Mouse (Mus musculus) liver, embryonic 11.5 days (tissue): Measurements from ENCODE around the gene Rhag. TPM values are rescaled to one million over a fixed set of nuclear protein-coding genes. Genes with fewer than 3 reads are reported as not detected.

Source experiments
- ATAC-seq: fragments of 200-750 bp; cut with Nextera tagmentation; replicated peaks from 2 replicates; pipeline ENCODE4 v1.8.0; 2017; ENCODE audit warnings: moderate number of reproducible peaks, mild to moderate bottlenecking, moderate TSS enrichment, moderate library complexity; ENCODE audit not compliant: low FRiP score
- DNase-seq: peaks from one replicate; pipeline ENCODE4 v3.0.0-alpha.2; 2017; ENCODE audit warnings: low spot score
- H3K27ac ChIP-seq: fragments of 300-500 bp; sonication (generic); 2 replicates; pipeline ENCODE4 v1.5.1; 2014; ENCODE audit warnings: mild to moderate bottlenecking, low read depth, low read length, control low read depth
- H3K27me3 ChIP-seq: fragments of 300-500 bp; sonication (generic); replicated peaks from 2 replicates; pipeline ENCODE4 v1.6.1; 2014; ENCODE audit warnings: low read length, mixed read lengths; ENCODE audit not compliant: control insufficient read depth, insufficient read depth
- H3K36me3 ChIP-seq: fragments of 300-500 bp; sonication (generic); 2 replicates; pipeline ENCODE4 v1.6.1; 2014; ENCODE audit warnings: mild to moderate bottlenecking, low read length, moderate library complexity, mixed read lengths; ENCODE audit not compliant: control insufficient read depth, insufficient read depth
- H3K4me1 ChIP-seq: fragments of 300-500 bp; sonication (generic); replicated peaks from 2 replicates; pipeline ENCODE4 v1.6.1; 2014; ENCODE audit warnings: low read length, mixed read lengths; ENCODE audit not compliant: control insufficient read depth, insufficient read depth
- H3K4me2 ChIP-seq: fragments of 300-500 bp; sonication (generic); 2 replicates; pipeline ENCODE4 v1.6.1; 2014; ENCODE audit warnings: mild to moderate bottlenecking, control low read depth, moderate library complexity
- H3K4me3 ChIP-seq: fragments of 300-500 bp; sonication (generic); 2 replicates; pipeline ENCODE4 v1.5.1; 2014; ENCODE audit warnings: low read depth, low read length, control low read depth
- H3K9ac ChIP-seq: fragments of 300-500 bp; sonication (generic); 2 replicates; pipeline ENCODE4 v1.6.1; 2014; ENCODE audit warnings: low read depth, low read length, control low read depth
- H3K9me3 ChIP-seq: fragments of 300-500 bp; sonication (generic); 2 replicates; pipeline ENCODE4 v1.6.1; 2016; ENCODE audit warnings: low read length, inconsistent platforms, mixed read lengths; ENCODE audit not compliant: control insufficient read depth
- WGBS: fragments of 180-500 bp; shearing (Covaris S2); extraction: QIAGEN DNeasy Blood & Tissue Kit; methylation state at CpG from one replicate; pipeline ENCODE4 v1.1.7; 2014; 5-methylcytosine and 5-hydroxymethylcytosine counted together
- polyA plus RNA-seq: library from polyadenylated mRNA; unstranded; fragments of >200 nt; fragmentation: Nextera tagmentation; extraction: Ambion mirVana; gene quantifications from 2 replicates; pipeline ENCODE4 v1.2.1, GENCODE M21; 2014

Rhag gene
- polyA plus RNA-seq, 1 experiment from 2014 or later, result 164 TPM

- Histone ChIP-seq H3K27me3 (no peaks in the 10 kb centered on the region), H3K9me3 (no peaks in the 10 kb centered on the region), H3K36me3 (no peaks in the 10 kb centered on the region), H3K4me2 (no peak overlapping the region; the same call in 1 of the 2 replicates), H3K9ac (no peak overlapping the region), H3K4me1 (peaks cover 5% of the 10 kb centered on the region), H3K27ac (peak overlapping the region; percentile 58; the same call in 1 of the 2 replicates), H3K4me3 (no peak overlapping the region)
- ATAC-seq, result no peak
- no peak for DNase-seq
These were observed 2.9 kb upstream of the Rhag start for GRCm38 (mm10) chr17:40808071-40808470.

GRCm38 (mm10) chr17:40811560-40811959 lies 634 bp downstream of the Rhag start:
- Histone ChIP-seq H3K4me2 (no peak overlapping the region), H3K9ac (no peak overlapping the region), H3K4me1 (peaks cover 5% of the 10 kb centered on the region), H3K27ac (no peak overlapping the region), H3K36me3 (no peaks in the 10 kb centered on the region), H3K27me3 (no peaks in the 10 kb centered on the region), H3K9me3 (no peaks in the 10 kb centered on the region), H3K4me3 (no peak overlapping the region)
- DNase-seq, result no peak
- ATAC-seq, result no peak
- 59% methylated on average over 1 of the region's 1 CpGs for WGBS

- 50% methylated on average over 2 of the region's 2 CpGs for WGBS
- H3K27me3 ChIP-seq, result no peaks in the 10 kb centered on the region
These were observed 1.3 kb downstream of the Rhag start for GRCm38 (mm10) chr17:40812259-40812658.

GRCm38 (mm10) chr17:40817340-40817943 lies 6.5 kb downstream of the Rhag start:
- Histone ChIP-seq H3K9me3 (no peaks in the 10 kb centered on the region), H3K4me3 (peak overlapping the region; percentile 29), H3K27ac (peak overlapping the region; percentile 81), H3K4me2 (peak overlapping the region; percentile 61), H3K36me3 (no peaks in the 10 kb centered on the region), H3K9ac (0 out of 2 replicates have a peak overlapping the region, but pooled peaks have one; percentile 22), H3K27me3 (no peaks in the 10 kb centered on the region), H3K4me1 (peaks cover 6% of the 10 kb centered on the region; the same call in 1 of the 2 replicates)
- 44% methylated on average over 4 of the region's 4 CpGs for WGBS
- no peak for DNase-seq
- ATAC-seq, result peak; percentile 84

More at GRCm38 (mm10) chr17:40812259-40812658, 1.3 kb downstream of the Rhag start:
- H3K9ac ChIP-seq, result no peak overlapping the region
- H3K36me3 ChIP-seq, result no peaks in the 10 kb centered on the region
- no peak overlapping the region for H3K27ac ChIP-seq
- H3K4me3 ChIP-seq, result no peak overlapping the region
- H3K4me1 ChIP-seq, result peaks cover 5% of the 10 kb centered on the region
- no peak overlapping the region for H3K4me2 ChIP-seq
- DNase-seq, result no peak
- no peak for ATAC-seq
- H3K9me3 ChIP-seq, result no peaks in the 10 kb centered on the region

- Histone ChIP-seq H3K9me3 (no peaks in the 10 kb centered on the region), H3K4me3 (no peak overlapping the region), H3K27ac (no peak overlapping the region), H3K27me3 (no peaks in the 10 kb centered on the region), H3K9ac (no peak overlapping the region), H3K36me3 (no peaks in the 10 kb centered on the region), H3K4me2 (peak overlapping the region; percentile 40; the same call in 1 of the 2 replicates), H3K4me1 (peaks cover 6% of the 10 kb centered on the region)
- DNase-seq (no peak), ATAC-seq (no peak)
- 57% methylated on average over 9 of the region's 9 CpGs for WGBS
These were observed 10.6 kb downstream of the Rhag start for GRCm38 (mm10) chr17:40821477-40821876.

GRCm38 (mm10) chr17:40823817-40824216 lies 12.9 kb downstream of the Rhag start:
- no peak overlapping the region for H3K4me2 ChIP-seq
- no peak for DNase-seq
- ATAC-seq, result no peak
- no peaks in the 10 kb centered on the region for H3K36me3 ChIP-seq
- H3K27me3 ChIP-seq, result no peaks in the 10 kb centered on the region
- H3K9me3 ChIP-seq, result no peaks in the 10 kb centered on the region
- peaks cover 6% of the 10 kb centered on the region; the same call in 1 of the 2 replicates for H3K4me1 ChIP-seq
- H3K4me3 ChIP-seq, result no peak overlapping the region
- H3K27ac ChIP-seq, result no peak overlapping the region
- WGBS, result 27% methylated on average over 4 of the region's 4 CpGs
- H3K9ac ChIP-seq, result no peak overlapping the region

- H3K4me3 ChIP-seq, result no peak overlapping the region
- no peaks in the 10 kb centered on the region for H3K9me3 ChIP-seq
- no peak overlapping the region for H3K4me2 ChIP-seq
- no peaks in the 10 kb centered on the region for H3K27me3 ChIP-seq
- no peak overlapping the region for H3K27ac ChIP-seq
- no peak for DNase-seq
- ATAC-seq, result peak; percentile 55
- no peaks in the 10 kb centered on the region for H3K36me3 ChIP-seq
- H3K9ac ChIP-seq, result no peak overlapping the region
- 51% methylated on average over 8 of the region's 8 CpGs for WGBS
- H3K4me1 ChIP-seq, result peaks cover 6% of the 10 kb centered on the region; the same call in 1 of the 2 replicates
These were observed 13.6 kb downstream of the Rhag start for GRCm38 (mm10) chr17:40824549-40824948.

GRCm38 (mm10) chr17:40831870-40832269 lies 20.9 kb downstream of the Rhag start:
- Histone ChIP-seq H3K4me1 (no peaks in the 10 kb centered on the region), H3K27ac (no peak overlapping the region), H3K9me3 (no peaks in the 10 kb centered on the region), H3K4me2 (no peak overlapping the region), H3K9ac (no peak overlapping the region), H3K36me3 (peaks cover 5% of the 10 kb centered on the region; the same call in 1 of the 2 replicates), H3K4me3 (no peak overlapping the region), H3K27me3 (no peaks in the 10 kb centered on the region)
- DNase-seq, result no peak
- whole genome bisulfite sequencing, result 41% methylated on average over 2 of the region's 2 CpGs
- no peak for ATAC-seq

- Histone ChIP-seq H3K4me3 (no peak overlapping the region), H3K9ac (no peak overlapping the region), H3K4me2 (no peak overlapping the region), H3K36me3 (peaks cover 3% of the 10 kb centered on the region; the same call in 1 of the 2 replicates), H3K9me3 (no peaks in the 10 kb centered on the region), H3K4me1 (no peaks in the 10 kb centered on the region), H3K27ac (no peak overlapping the region), H3K27me3 (no peaks in the 10 kb centered on the region)
- DNase-seq, result no peak
- no peak for ATAC-seq
These were observed 26.4 kb downstream of the Rhag start for GRCm38 (mm10) chr17:40837308-40837707.
